Mouse (Mus musculus) brain, embryonic 18.5 days (tissue): Measurements from ENCODE around the gene Cnp.
A peak's percentile ranks its signal among the peaks of the same experiment; 100 is the strongest.
"Not testable (repeated sequence)": the region's sequence is repeated elsewhere in the genome, so short reads cannot be mapped to it uniquely, and the experiment has no call there.

ENCODE experiments used
- DNase-seq: peaks from one replicate; pipeline ENCODE4 v3.0.0-alpha.2; 2012; ENCODE audit warnings: low read depth, low spot score

Gene Cnp

DNA sequence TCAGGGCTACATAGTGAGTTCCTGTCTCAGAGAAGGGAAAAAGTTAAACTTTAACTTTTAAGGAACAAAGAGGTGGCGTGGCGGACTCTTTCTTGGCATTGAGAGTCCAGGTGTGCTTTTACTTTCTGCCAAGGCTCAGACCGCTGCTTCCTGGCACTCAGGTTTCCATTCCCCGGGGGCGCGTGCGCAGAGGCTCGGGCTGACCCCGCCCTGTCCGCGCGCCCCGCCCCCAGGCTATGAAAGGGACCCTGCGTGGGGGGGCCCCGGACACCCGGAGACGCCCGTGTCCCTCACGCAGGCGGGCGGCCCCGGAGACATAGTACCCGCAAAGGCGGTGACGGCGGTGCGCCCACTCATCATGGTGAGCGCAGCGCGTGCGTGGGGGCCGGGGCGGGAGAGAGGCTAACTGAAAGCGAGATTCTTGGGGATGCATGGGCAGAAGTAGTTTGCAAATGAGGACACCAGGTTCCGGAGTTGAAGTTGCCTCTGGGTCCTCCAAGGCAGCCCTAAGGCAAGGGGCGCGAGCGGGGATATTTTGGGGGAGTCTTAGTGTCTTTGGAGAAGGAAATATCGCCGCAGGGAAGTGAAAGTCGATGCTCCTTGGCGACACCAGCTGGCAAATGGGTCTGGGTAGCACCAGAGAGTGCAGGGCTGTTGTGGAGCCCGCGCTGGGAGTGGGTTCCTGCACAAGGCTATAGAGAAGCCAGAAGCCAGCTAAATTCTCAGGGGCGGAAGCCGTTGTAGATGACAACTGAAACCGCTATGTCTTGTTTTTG, at the start of gene Cnp:
Gene Cnp, plus strand, starts transcription at position 197 of the 776 bp plus-strand sequence.
- DNase-seq, result no peak

DNA sequence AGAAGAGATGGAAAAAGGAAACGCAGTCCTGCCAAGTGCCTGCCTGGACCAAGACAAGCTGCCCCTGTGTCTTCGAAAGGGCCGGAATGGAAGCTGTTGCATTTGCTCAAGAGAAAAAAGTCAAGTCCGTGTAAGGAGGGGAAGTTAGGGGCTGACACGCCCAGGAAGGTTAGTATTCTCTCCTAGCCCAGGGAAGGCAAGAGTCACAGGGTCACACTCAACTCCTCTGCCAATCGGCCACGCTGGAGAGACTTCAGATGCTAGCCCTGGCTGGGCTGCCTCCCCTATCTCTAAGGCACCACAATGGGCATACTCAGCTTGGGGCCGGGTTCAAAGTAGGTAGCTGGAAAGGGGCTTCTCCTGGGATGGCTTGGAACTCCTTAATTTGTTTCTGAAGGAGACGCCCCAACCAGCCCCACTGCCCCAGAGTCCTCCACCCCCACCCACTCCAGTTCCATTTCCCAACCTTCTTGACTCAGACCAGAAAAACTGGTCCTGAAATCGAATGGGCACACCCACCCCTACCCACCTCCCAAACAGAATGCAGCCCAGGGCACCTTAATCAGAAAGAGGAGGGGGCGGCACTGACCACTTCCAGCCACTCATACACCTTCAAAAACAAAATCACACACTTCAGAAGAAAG, 49.6 kb upstream of the Cnp start:
- no peak for DNase-seq

DNA sequence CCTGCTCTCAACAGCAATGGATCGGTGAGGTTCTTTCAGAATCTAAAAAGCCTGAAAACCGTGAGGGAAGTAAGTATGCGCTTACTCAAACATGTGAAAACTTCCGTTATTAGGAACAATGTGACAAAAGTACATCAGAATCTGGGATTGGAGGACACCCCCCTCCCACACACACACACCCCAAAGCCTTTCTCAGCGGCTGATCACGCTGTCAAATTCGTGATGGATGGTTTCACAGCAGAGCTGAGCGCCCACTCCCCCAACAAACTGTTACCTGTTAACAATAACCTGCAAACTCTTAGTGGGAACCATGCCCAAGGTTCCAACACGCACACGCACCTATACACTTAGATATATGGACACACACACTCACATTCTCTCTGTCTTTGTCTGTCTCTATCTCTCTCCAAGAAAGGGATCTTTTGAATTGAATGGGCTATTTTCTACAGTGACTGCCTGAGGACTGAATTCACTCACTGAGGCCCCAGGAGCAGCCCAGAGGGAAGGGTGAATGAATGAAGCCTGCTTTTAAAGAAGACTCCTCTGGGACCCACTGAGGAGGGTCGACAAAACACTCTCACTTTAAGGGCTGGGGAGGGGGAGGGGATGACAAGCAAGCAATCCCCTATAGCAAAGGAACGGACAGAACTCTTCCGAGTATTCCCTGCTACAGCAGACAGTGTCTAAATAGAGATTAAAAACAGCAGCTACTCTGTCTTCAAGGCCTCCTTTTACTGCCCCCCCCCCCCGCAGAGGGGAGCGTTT, 48.5 kb upstream of the Cnp start:
- no peak for DNase-seq

DNA sequence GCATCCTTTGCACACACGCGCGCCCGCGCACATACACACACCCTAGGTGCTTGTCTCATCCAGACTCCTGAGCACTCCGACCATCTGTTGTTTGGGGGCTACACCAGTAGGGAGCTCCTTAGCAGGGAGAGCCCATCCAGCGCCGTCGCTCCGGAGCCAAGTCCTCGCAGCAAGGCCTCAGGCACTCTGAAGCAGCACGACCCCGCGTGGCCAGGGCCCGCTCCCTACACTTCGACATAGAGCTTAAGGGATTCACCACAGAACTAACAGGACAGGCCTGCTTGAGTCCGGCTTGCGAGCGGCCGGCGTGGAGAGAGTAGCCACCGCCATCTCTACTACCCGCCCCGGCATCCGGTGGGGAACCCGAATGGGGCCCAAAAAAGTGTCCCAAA, 47.6 kb upstream of the Cnp start:
- no peak for DNase-seq

DNA sequence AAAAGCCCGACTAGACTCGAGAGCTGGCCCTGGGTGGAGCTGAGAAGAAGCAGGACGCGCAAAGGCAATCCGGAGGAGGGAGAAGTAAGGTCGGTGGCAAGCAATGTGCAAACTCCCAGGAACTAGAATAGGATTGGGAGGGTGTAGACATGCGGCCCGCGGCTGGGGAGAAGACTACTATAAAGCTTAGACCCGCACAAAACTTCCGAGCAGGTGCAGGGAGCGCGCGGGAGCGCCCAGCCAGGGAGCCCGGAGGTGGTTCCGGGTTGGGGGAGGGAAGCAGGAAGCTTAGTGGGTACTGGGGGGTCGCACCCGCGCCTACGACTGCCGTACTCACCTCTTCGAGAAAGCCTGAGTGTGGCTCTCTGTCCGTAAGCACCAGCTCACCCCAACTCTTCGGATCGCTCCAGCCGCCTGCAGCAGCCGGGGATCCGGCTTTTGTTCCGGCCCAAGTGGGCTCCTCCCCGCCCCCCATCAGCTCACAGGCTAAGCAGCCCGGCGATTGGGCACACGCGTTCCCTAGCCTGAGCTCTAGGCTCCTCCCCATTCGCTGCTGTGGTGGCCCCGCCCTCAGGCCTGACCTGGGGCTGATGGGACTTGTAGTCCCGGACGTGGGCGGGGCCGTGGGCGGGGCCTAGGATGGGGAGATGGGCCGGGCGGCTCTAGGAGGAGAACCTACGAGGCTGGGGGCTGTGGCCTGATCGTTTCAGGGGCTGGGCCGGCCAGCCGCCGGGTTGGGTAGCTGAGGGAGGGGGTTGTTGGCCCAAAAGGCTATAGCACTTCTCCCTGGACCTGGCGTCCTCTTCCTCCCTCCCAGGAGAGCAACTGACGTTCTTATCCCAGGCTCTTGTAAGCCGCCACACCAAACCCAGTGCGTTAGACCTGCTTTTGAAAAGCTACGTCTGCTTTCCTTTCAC, 47.0 kb upstream of the Cnp start, which contains the start of gene Acly:
Gene Acly, minus strand, starts transcription at position 543 of the 917 bp plus-strand sequence.
- DNase-seq, result peak; percentile 99

DNA sequence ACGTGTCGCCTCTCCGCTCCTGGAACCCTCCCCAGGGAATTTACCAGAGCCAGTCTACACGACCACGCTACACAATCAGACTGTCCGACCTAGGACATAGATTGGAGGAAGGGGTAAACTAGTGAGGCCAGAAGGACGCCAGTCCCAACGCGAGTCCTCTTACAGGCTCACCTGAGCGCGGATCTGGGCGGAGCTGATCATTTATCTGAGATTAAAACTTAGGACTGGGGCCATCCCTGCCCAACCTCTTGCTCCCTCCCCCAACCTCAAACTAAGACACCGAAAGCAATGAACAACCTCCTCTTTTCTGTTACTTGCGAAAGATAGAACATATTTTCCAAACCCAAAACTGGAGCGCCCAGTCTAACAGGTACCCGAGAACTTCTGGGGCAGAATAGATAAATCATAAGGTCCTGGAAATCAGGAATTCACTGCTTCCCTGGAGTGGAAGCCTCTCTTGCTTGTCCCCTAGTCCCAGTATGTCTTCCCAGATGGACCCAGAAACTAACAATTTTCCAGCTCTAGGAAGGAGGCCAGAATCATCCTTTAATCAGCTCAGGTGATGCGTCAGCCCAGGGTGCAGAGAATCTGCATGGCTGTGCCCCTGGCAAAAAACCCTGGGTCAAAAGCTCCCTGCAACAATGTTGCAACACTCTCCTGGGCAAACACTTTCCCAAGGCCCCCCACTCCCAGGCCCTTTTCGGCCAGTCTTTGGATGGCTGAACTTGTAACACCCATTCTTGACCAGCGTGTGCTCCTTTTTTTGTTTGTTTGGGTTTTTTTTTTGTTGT, 46.1 kb upstream of the Cnp start:
- no peak for DNase-seq

DNA sequence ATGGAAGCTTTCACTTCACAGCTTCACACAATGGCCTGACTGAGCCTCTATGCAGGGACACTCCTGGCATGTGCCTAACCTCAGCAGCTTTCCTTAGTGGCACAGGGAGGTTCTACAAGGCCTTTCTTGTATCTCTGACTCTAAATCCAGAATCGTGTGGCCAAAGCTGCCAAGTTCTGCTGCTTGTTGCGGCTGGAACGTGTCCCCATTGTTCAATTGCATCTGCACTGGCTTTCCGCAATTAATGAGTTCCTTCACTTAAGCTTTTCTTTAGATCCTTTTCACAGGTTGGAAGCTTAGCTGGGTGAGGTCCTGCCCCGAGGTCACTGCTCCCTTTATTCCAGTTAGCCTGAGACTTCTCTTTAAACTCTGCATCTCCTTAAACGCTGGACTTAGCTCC, 40.8 kb upstream of the Cnp start:
- no peak for DNase-seq

DNA sequence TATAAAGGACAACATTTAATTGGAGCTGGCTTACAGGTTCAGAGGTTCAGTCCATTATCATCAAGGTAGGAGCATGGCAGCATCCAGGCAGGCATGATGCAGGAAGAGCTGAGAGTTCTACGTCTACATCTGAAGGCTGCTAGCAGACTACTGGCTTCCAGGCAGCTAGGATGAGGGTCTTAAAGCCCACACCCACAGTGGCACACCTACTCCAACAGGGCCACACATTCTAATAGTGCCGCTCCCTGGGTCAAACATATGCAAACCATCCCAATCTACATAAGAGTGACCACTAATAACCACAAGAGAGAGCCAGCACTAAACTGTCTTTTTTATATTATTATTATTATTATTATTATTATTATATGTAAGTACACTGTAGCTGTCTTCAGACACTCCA, 40.3 kb upstream of the Cnp start:
- DNase-seq, result not testable (repeated sequence)

DNA sequence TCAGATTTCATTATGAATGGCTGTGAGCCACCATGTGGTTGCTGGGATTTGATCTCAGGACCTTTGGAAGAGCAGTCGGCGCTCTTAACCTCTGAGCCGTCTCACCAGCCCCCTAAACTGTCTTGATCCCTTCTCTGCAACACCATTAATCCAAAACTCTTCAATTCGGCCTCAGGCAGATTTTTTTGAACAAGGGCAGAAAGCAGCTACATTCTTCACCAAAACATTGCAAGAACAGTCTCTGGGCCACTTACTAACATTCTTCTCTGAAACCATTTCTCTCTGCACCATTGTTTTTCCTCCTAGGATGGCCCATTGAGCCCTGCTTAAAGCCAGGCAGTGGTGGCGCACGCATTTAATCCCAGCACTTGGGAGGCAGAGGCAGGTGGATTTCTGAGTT, 39.9 kb upstream of the Cnp start:
- DNase-seq, result not testable (repeated sequence)

DNA sequence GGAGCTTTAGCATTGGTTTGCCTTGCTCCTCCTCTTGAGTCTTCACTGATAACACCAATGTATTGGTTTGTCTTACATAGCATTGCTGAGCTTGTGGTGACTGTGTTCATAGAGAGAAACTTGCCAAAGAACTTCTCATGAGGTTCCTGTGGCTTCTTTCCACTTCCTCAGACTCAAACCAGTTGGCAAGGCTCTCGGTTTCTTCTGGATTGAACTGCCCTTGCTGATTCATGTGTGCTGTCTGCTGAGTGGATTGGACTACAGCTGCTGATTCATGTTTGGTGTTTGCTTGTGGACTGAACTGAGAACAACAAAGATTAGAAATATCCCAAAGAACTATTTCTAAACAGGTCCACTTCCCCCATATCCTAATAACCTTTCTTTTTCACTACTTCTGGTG, 38.7 kb upstream of the Cnp start:
- no peak for DNase-seq

DNA sequence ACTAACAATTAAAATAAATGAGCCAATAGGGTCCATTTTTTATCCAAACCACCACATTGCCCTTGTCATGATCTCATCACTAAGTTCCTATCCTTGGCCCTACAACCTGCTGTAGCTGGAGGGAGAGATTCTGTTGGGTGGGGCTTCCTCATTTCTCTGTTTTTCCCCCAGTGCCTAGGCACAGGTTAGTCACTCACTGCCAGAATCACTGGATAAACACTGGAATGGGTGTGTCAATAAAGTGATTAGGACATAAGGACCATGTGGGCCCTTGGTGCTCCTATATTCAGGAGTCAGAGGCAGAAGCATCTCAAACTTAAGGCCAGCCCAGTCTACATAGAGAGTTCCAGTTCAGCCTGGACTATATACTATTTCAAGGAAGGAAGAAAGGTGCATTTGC, 38.2 kb upstream of the Cnp start:
- no peak for DNase-seq

DNA sequence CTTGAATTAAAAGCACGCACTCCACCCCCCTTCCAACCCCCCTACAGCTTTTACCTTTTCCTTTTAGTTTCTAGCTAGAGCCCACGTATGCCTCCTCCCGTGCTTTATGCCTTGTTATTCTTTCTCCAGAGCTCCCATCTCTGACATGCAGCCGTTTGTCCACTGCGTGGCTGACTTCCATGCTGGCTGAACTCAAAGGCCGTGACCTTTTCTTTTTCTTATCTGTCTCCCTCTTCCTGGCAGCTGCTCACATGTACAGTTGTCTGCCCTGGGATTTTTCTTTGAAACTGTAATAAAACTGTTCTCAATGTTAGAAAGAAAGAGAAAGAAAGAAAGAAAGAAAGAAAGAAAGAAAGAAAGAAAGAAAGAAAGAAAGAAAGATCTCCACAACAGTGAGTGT, 33.7 kb upstream of the Cnp start:
- DNase-seq, result no peak

DNA sequence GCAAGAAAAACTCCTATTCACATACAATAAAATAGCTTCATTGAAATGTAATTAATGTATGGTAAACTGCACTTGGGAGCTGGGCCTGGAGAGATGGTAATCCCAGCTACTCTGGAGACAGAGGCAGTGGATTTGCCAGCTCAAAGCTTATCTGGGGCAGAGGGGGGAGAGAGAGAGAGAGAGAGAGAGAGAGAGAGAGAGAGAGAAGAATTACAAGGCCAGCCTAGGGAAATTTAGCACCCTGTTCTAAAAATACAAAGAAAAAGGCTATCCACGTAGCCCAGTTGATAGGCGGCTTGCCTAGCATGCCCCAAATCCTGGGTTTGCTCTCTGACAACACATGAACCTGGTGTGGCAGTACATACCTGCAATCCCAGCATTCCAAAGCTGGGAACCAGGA, 33.1 kb upstream of the Cnp start:
- no peak for DNase-seq

DNA sequence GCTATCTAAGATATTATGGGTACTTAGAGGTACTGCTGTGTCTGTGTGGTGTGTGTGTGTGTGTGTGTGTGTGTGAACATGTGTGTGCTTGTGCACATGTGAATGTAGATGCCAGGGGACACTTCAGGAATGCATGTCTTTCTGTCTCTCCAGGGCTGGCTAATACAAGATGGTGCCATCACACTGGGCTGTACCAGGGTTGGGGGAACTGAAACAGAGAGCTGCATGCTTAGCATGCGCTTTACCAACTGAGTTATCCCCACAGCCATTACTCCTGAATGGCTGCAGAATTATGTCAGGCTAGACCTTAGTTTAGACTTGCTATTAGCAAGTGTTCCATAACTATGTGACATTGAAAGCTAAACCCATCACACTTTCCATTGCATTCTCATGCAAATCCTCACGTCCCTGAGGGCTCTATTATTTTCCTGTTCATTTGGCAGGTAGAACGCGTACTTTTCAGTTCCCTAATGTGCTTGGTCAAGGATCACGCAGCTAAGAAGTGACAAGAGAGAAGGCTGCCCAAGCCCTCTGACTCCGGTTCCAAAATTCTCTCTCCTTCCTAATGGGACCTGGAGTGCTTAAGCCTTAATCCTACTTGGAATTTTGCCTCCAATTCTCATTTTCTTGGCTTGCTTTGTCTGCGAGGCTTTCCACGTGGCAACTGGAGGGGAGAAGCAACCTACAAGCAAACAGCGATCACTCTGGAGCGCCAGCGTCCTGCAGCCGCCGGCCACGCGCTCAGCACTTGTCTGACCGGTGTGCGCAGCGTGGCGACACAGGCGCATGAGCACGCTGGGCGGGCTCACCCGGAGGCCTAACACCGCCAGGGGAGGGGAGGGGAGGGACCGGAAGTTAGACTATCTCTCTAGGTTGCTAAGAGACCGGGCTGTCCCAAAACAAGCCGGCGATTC, 29.6 kb upstream of the Cnp start, which contains the start of gene Ttc25:
Gene Ttc25, plus strand, starts transcription at position 776 of the 914 bp plus-strand sequence.
- peak; percentile 64 for DNase-seq

DNA sequence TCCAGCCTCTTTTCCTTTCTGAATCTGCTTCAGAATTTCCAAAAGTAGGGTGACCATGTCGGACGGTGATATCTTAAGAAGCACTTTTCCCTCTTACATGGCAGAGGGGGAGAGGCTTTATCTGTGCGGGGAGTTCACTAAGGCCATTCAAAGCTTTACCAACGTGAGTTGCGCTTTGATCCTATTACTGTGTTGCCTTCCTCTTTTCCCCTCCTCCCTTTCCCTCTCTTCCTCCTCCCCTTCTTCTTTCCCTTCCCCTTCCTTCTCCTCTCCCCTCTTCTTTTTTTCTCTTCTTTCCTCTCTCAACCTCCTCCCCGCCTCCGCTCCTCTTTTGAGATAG, 29.0 kb upstream of the Cnp start:
- DNase-seq, result no peak

DNA sequence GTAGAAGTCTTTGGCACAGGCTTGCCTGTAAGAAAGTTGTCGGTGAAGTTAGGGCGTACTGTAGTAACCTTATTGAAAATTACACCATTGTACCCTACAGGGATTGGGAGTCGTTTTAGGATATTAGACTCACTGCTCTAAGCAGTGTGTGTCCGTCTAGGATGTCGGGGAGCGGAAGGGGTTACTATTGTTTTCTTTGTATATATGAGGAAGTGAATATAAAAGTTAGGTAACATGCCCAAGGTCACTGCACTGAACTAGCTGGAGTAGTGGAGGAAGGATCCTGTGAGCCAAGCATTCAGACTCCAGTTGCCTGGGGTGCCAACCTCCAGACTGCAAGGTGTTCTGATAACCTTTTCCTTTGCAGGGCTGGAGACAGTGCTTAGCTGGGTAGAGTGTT, 27.7 kb upstream of the Cnp start:
- no peak for DNase-seq

DNA sequence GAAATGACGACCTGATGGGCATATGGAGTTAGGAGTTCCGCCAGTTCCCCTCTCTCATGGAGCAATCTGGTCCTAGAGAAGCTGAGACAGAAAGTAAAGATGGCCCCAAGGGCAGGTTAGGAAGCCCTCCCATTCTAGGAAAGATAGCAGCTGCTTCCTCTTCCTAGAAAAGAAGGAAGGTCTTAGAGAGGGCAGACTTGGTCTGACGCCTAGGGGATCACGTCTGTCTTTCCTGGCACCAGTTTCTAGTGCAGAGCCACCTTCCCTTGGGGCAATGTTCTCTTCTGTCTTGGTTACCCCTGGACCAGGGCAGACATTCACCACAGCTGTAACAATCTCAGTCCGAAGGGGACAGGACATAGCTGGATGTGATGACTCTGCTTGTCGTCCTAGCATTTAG, 26.6 kb upstream of the Cnp start:
- DNase-seq, result no peak

DNA sequence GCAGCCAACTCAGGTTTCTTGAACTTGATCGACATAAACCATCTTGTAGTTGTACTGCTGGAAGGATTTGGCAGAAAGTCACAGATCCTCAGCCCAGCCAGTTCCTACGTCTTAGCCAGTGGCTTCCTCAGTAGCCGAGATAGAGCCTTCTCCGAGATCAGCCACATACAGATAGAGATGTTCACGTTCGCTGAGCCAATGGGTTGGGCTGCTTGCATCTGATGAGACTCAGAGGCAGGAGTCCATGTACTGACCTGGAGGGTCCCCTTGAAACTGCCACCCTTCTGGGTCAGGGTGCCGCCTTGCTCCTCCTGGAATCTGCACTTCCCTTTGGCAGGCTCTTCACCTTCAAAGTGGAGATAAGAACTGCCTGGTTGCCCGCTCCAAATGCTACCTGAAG, 25.2 kb upstream of the Cnp start:
- DNase-seq, result no peak

DNA sequence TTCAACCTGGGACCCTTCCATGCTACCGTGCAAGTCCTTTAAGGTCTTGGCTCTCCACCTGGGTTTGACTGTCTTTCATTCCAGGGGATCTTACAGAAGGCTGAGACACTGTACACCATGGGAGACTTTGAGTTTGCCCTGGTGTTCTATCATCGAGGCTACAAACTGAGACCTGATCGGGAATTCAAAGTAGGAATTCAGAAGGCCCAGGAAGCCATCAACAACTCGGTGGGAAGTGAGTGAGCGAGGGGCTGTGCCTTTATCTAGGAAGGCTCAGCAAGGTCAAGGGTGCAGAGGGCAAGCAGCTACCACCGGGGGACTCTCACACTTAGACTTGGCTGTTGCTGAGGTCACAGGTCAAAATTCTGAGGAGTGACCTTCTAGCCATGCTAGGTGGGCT, 24.6 kb upstream of the Cnp start:
- DNase-seq, result no peak

DNA sequence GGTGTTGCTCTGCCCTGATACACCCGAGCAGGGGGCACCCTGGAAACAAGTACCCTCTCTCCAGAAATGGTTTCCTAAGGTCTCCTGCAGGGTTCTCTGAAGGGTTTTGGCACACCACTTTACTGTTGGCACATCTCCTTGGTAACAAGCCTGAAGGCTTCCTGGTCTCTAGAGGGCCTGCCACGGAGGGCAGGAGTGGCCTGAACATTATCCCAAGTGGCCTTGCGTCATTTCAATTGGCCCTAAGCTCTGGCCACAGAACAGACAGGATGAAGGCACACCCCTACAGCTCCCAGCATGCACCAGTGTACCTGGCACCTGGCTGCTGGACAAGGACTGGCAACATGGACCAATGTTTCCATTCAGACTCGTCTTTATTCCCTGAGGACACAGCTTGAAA, 21.9 kb upstream of the Cnp start:
- DNase-seq, result no peak
